Mouse (Mus musculus): ENCODE measurements around the gene Msl3l2. TPM values are rescaled to one million over a fixed set of nuclear protein-coding genes. Genes with fewer than 3 reads are reported as not detected.

The Msl3l2 gene
- total and polyA plus RNA-seq, 2 experiments from 2014 or later: 12.4 to 14.4 TPM

DNA sequence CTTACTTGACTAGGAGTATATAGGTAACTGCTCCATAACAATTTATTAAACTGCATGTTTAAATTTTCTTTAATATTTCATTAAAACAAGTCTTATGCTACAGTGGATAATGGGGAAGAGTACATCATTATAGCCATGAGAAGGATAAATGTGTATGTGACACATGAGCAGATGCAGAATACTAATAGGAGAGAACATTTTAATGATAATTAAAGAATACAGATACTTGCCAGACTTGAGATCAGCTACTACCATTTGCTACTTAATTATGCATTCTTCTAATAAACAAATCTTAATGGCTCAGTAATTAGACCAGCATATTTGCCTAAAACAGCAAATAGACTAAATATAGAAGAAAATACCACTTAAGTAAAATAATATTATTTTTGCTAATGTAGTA lies 10.0 kb upstream of the Msl3l2 start:
- Histone ChIP-seq H3K27me3 (ENCODE audit: insufficient read depth, low read length) (no peaks in the 10 kb centered on the region), H3K36me3 (ENCODE audit: insufficient read depth, low read length) (no peaks in the 10 kb centered on the region; the same call in 1 of the 2 replicates), H3K4me3 (ENCODE audit: low read depth, low read length) (no peak overlapping the region), H3K9me3 (ENCODE audit: low read length) (no peaks in the 10 kb centered on the region), H3K4me1 (ENCODE audit: insufficient read depth, low read length) (no peaks in the 10 kb centered on the region), H3K27ac (ENCODE audit: low read depth, low read length) (no peak overlapping the region), H3K9ac (replicated peaks; ENCODE audit: low read length, poor library complexity, severe bottlenecking) (no peak overlapping the region), H3K4me2 (ENCODE audit: low read depth, low read length, poor library complexity, severe bottlenecking) (no peak overlapping the region)
- no peak for TF ChIP-seq CTCF (IDR thresholded peaks at IDR 0.05)
- DNase-seq (ENCODE audit: low spot score): no peak
- ATAC-seq (ENCODE audit: low FRiP score): no peak

DNA sequence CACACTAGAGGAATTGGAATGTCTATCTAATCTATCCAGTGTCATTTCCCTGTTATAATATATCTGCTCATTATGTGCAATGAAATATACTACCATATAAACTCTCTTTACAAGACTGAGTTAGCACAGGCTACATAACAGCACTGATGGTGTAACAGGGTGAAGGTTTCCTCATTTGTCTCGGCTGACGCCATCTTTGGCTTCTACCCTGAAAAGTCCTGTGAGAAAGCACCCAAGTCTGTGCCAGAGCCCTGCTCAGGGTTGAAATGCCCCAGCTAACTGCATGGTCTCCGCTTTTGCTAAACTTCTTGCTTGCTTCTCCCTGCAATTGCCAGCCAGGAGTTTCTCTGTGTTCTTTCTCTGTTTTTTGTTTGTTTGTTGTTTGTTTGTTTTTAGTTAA lies 7.6 kb upstream of the Msl3l2 start:
- ATAC-seq (ENCODE audit: low FRiP score): no peak

DNA sequence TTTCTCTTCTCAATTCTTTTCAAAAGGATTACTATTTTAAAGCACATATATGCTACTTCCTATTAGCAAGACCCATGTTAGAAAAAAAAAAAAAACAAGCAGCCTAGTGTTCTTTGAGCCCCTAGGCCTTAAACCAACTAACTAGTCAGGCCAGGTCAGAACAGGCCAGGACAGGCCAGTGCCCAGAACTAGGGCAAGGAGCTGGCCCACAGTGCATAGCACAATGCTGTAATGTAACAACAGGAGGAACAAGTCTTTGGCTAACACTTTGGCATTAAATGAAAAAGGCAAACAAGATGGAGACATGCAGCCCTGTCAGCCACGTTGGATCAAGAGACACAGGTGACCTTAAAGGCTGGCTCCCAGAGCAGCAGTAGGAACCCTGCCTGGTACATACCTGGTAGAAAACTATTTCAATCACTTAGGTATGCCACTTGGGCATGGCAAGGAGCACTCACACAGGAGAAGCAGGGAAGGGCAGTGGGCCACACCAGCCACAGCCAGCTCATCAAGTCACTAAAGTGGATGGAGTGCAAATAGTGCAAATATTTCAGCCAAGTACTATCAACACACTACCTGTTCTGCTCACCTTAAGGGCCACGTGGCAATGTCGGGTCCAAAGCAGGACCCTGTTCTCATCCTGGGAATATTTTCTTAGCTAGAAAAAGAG lies 6.9 kb upstream of the Msl3l2 start:
- Histone ChIP-seq H3K4me3 (ENCODE audit: low read depth, low read length) (no peak overlapping the region), H3K36me3 (ENCODE audit: insufficient read depth, low read length) (no peaks in the 10 kb centered on the region; the same call in 1 of the 2 replicates), H3K27ac (ENCODE audit: low read depth, low read length) (no peak overlapping the region), H3K9me3 (ENCODE audit: low read length) (no peaks in the 10 kb centered on the region), H3K9ac (replicated peaks; ENCODE audit: low read length, poor library complexity, severe bottlenecking) (no peak overlapping the region), H3K27me3 (ENCODE audit: insufficient read depth, low read length) (no peaks in the 10 kb centered on the region), H3K4me1 (ENCODE audit: insufficient read depth, low read length) (no peaks in the 10 kb centered on the region), H3K4me2 (ENCODE audit: low read depth, low read length, poor library complexity, severe bottlenecking) (no peak overlapping the region)
- ATAC-seq (ENCODE audit: low FRiP score) (no peak), DNase-seq (ENCODE audit: low spot score) (no peak)
- WGBS: 94% methylated on average over 3 of the region's 3 CpGs
- no peak for TF ChIP-seq CTCF (IDR thresholded peaks at IDR 0.05)

More for the DNA sequence above, 7.6 kb upstream of the Msl3l2 start:
- H3K4me1 ChIP-seq (ENCODE audit: insufficient read depth, low read length): no peaks in the 10 kb centered on the region
- H3K27me3 ChIP-seq (ENCODE audit: insufficient read depth, low read length): no peaks in the 10 kb centered on the region
- no peaks in the 10 kb centered on the region for H3K9me3 ChIP-seq (ENCODE audit: low read length)
- no peak overlapping the region for H3K4me3 ChIP-seq (ENCODE audit: low read depth, low read length)
- no peak overlapping the region for H3K9ac ChIP-seq (replicated peaks; ENCODE audit: low read length, poor library complexity, severe bottlenecking)
- H3K4me2 ChIP-seq (ENCODE audit: low read depth, low read length, poor library complexity, severe bottlenecking): no peak overlapping the region
- no peak for DNase-seq (ENCODE audit: low spot score)
- no peak for TF ChIP-seq CTCF (IDR thresholded peaks at IDR 0.05)
- no peaks in the 10 kb centered on the region; the same call in 1 of the 2 replicates for H3K36me3 ChIP-seq (ENCODE audit: insufficient read depth, low read length)
- H3K27ac ChIP-seq (ENCODE audit: low read depth, low read length): no peak overlapping the region
- WGBS: 95% methylated on average over 3 of the region's 3 CpGs

DNA sequence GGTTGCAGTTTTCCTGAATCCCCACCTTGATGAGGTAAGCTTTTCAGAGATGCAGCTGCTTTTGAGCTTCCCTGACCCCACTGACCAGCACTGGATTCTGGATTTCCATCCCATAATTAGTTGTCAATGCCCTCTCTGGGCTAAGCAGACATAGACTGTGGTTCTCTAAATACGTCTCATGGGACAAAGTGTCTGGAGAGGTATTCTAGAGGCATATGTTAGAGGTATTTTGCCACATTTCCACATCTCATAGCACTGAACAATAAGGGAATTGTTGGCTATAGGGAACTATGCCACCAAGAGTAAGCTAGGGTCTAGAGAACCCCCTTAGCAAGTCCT lies 248 bp downstream of the Msl3l2 start:
- ATAC-seq (ENCODE audit: low FRiP score) (0 out of 2 replicates have a peak, but pooled peaks have one; percentile 9), DNase-seq (ENCODE audit: low spot score) (no peak)
- no peaks in the 10 kb centered on the region for H3K4me1 ChIP-seq (ENCODE audit: insufficient read depth, low read length)
- H3K9me3 ChIP-seq (ENCODE audit: low read length): no peaks in the 10 kb centered on the region
- WGBS: 56% methylated on average over 1 of the region's 1 CpGs
- no peak for TF ChIP-seq CTCF (IDR thresholded peaks at IDR 0.05)
- H3K4me3 ChIP-seq (ENCODE audit: low read depth, low read length): no peak overlapping the region
- H3K9ac ChIP-seq (replicated peaks; ENCODE audit: low read length, poor library complexity, severe bottlenecking): no peak overlapping the region
- no peaks in the 10 kb centered on the region for H3K27me3 ChIP-seq (ENCODE audit: insufficient read depth, low read length)
- no peak overlapping the region for H3K27ac ChIP-seq (ENCODE audit: low read depth, low read length)
- H3K4me2 ChIP-seq (ENCODE audit: low read depth, low read length, poor library complexity, severe bottlenecking): peak overlapping the region; percentile 15
- H3K36me3 ChIP-seq (ENCODE audit: insufficient read depth, low read length): no peaks in the 10 kb centered on the region

DNA sequence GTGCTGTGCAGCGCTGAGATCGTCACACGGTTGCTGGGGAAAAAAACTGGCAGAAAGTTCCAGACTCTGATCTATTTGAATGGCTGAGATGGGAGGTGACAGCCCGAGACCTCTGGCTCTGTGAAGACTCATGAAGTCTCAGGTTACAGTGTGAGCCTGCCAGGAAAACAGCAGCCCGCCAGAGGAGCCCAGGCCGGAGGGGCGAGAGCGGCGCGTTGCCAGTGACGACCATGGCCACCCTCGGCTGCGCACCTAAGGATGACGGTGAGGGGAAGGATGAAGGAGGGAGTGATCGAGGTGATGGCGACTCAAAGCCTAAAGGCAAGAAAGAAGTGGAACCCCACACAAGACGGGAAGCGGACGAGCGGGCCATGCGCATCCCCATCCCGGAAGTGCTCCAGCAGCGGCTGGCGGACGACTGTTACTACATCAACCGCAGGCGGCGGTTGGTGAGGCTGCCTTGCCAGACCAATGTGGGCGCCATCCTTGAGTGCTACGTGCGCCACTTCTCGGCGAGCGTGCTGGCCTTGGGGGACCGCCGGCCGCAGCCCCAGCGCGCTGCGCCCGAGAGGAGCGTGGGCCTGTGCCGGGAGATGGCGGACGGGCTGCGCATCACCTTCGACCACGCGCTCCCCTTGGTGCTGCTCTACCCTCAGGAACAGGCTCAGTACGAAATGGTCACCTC lies 8.4 kb downstream of the Msl3l2 start:
- H3K36me3 ChIP-seq (ENCODE audit: insufficient read depth, low read length): no peaks in the 10 kb centered on the region
- no peaks in the 10 kb centered on the region for H3K9me3 ChIP-seq (ENCODE audit: low read length)
- peak overlapping the region; percentile 62 for H3K4me3 ChIP-seq (ENCODE audit: low read depth, low read length)
- WGBS: under 1% methylated on average over 49 of the region's 50 CpGs
- peak; percentile 85 for DNase-seq (ENCODE audit: low spot score)
- H3K9ac ChIP-seq (replicated peaks; ENCODE audit: low read length, poor library complexity, severe bottlenecking): peak overlapping the region; percentile 86
- peak overlapping the region; percentile 91 for H3K27ac ChIP-seq (ENCODE audit: low read depth, low read length)
- no peaks in the 10 kb centered on the region for H3K27me3 ChIP-seq (ENCODE audit: insufficient read depth, low read length)
- H3K4me2 ChIP-seq (ENCODE audit: low read depth, low read length, poor library complexity, severe bottlenecking): peak overlapping the region; percentile 90
- TF ChIP-seq CTCF (IDR thresholded peaks at IDR 0.05): peak; percentile 25; the same call in 1 of the 2 replicates
- peak; percentile 92 for ATAC-seq (ENCODE audit: low FRiP score)
- 0 out of 2 replicates have a peak, but pooled peaks cover 4% of the 10 kb centered on the region for H3K4me1 ChIP-seq (ENCODE audit: insufficient read depth, low read length)

DNA sequence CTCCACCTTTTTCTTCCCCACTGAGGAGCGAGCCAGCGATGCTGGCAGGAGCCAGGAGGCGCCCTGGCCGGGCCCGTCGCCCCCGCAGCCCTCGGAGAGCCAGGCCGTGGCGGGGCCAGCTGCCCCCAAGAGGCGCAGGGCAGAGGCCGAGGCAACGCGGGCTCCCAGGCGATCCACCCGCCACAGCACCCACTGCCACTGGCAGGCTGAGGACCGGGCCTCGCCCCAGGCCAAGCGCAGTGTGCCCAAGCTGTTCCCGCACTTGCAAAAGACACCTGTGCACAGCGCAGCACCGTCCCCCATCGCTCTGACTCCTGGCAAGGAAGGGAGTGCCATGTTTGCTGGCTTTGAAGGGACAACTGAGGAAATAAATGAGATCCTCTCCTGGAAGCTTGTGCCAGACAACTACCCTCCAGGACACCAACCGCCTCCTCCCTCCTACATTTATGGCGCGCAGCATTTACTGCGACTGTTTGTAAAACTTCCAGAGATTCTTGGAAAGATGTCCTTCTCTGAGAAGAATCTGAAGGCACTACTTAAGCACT lies 9.0 kb downstream of the Msl3l2 start:
- Histone ChIP-seq H3K9ac (replicated peaks; ENCODE audit: low read length, poor library complexity, severe bottlenecking) (peak overlapping the region; percentile 86), H3K4me3 (ENCODE audit: low read depth, low read length) (peak overlapping the region; percentile 62), H3K4me2 (ENCODE audit: low read depth, low read length, poor library complexity, severe bottlenecking) (peak overlapping the region; percentile 90), H3K4me1 (ENCODE audit: insufficient read depth, low read length) (0 out of 2 replicates have a peak, but pooled peaks cover 4% of the 10 kb centered on the region), H3K27me3 (ENCODE audit: insufficient read depth, low read length) (no peaks in the 10 kb centered on the region), H3K27ac (ENCODE audit: low read depth, low read length) (peak overlapping the region; percentile 91), H3K9me3 (ENCODE audit: low read length) (no peaks in the 10 kb centered on the region), H3K36me3 (ENCODE audit: insufficient read depth, low read length) (no peaks in the 10 kb centered on the region)
- no peak for TF ChIP-seq CTCF (IDR thresholded peaks at IDR 0.05)
- DNase-seq (ENCODE audit: low spot score) (peak; percentile 12), ATAC-seq (ENCODE audit: low FRiP score) (peak; percentile 79)
- WGBS: 19% methylated on average over 25 of the region's 27 CpGs
